Mouse (Mus musculus) midbrain, postnatal 0 days (tissue): Measurements from ENCODE around the gene Rad51ap1. TPM values are rescaled to one million over a fixed set of nuclear protein-coding genes. Genes with fewer than 3 reads are reported as not detected.

Experiments used
- ATAC-seq: fragments of 200-750 bp; cut with Nextera tagmentation; 2 replicates; pipeline ENCODE4 v1.8.0; 2017; ENCODE audit warnings: moderate number of reproducible peaks, mild to moderate bottlenecking, moderate TSS enrichment, moderate library complexity; ENCODE audit not compliant: low FRiP score
- DNase-seq: peaks from one replicate; pipeline ENCODE4 v3.0.0-alpha.2; 2015; ENCODE audit warnings: low spot score
- H3K27ac ChIP-seq: fragments of 300-500 bp; sonication (generic); 2 replicates; pipeline ENCODE4 v1.5.1; 2014; ENCODE audit warnings: low read depth, mild to moderate bottlenecking, low read length, mixed read lengths
- H3K27me3 ChIP-seq: fragments of 300-500 bp; sonication (generic); 2 replicates; pipeline ENCODE4 v1.6.1; 2014; ENCODE audit warnings: low read length, control low read depth, mixed read lengths; ENCODE audit not compliant: insufficient read depth
- H3K36me3 ChIP-seq: fragments of 300-500 bp; sonication (generic); 2 replicates; pipeline ENCODE4 v1.6.1; 2014; ENCODE audit warnings: low read length, control low read depth, mixed read lengths; ENCODE audit not compliant: insufficient read depth
- H3K4me1 ChIP-seq: fragments of 300-500 bp; sonication (generic); 2 replicates; pipeline ENCODE4 v1.6.1; 2014; ENCODE audit warnings: mild to moderate bottlenecking, control low read depth, antibody characterized with exemption, low read length, mixed read lengths; ENCODE audit not compliant: insufficient read depth
- H3K4me2 ChIP-seq: fragments of 300-500 bp; sonication (generic); 2 replicates; pipeline ENCODE4 v1.6.1; 2014; ENCODE audit warnings: low read depth, mild to moderate bottlenecking, low read length, mixed read lengths; ENCODE audit not compliant: poor library complexity, severe bottlenecking
- H3K4me3 ChIP-seq: fragments of 300-500 bp; sonication (generic); 2 replicates; pipeline ENCODE4 v1.5.1; 2014; ENCODE audit warnings: low read depth, mild to moderate bottlenecking, low read length, moderate library complexity
- H3K9ac ChIP-seq: fragments of 300-500 bp; sonication (generic); replicated peaks from 2 replicates; pipeline ENCODE4 v1.6.1; 2014; ENCODE audit warnings: mild to moderate bottlenecking, low read length, moderate library complexity, mixed read lengths; ENCODE audit not compliant: poor library complexity, severe bottlenecking
- H3K9me3 ChIP-seq: fragments of 300-500 bp; sonication (generic); 2 replicates; pipeline ENCODE4 v1.6.1; 2016; ENCODE audit warnings: low read length, control low read depth
- CTCF ChIP-seq: IDR thresholded peaks from 2 replicates; pipeline ENCODE4 v1.5.1; 2016; ENCODE audit warnings: antibody characterized with exemption, mild to moderate bottlenecking
- WGBS: fragments of 180-500 bp; shearing (Covaris S2); extraction: QIAGEN DNeasy Blood & Tissue Kit; methylation state at CpG from one replicate; pipeline ENCODE4 v1.1.7; 2014; 5-methylcytosine and 5-hydroxymethylcytosine counted together
- polyA plus RNA-seq: library from polyadenylated mRNA; unstranded; fragments of >200 nt; fragmentation: Nextera tagmentation; extraction: Ambion mirVana; gene quantifications from 2 replicates; pipeline ENCODE4 v1.2.1, GENCODE M21; 2015
- total RNA-seq: library from RNA; depleted of rRNA; stranded (reverse); fragments of >200 nt; gene quantifications from 2 replicates; pipeline ENCODE4 v1.2.3, GENCODE M21; 2014; rRNA removed

Gene Rad51ap1
- total RNA-seq (4.0 and 4.1 TPM in 2 replicates), polyA plus RNA-seq (6.2 and 9.8 TPM in 2 replicates)

GRCm38 (mm10) chr6:126939487-126940171 lies at the start of gene Rad51ap1, which contains the start of gene D6Wsu163e:
Gene Rad51ap1 (minus strand): TSS chr6:126939587.
Gene D6Wsu163e (plus strand): TSS chr6:126939962.
- DNase-seq (peak; percentile 98), ATAC-seq (peak; percentile 98)
- H3K9me3 ChIP-seq, result no peaks in the 10 kb centered on the region
- no peaks in the 10 kb centered on the region for H3K27me3 ChIP-seq
- H3K4me2 ChIP-seq, result peak within 1 kb of the TSS; percentile 95
- peak within 1 kb of the TSS; percentile 48 for H3K4me3 ChIP-seq
- TF ChIP-seq CTCF, result peak; percentile 9; the same call in 1 of the 2 replicates
- H3K27ac ChIP-seq, result peak within 1 kb of the TSS; percentile 26
- peaks cover 8% of the 10 kb centered on the region; the same call in 1 of the 2 replicates for H3K4me1 ChIP-seq
- peak within 1 kb of the TSS; percentile 55 for H3K9ac ChIP-seq
- under 1% methylated on average over 33 of the region's 33 CpGs for WGBS
- H3K36me3 ChIP-seq, result peaks cover 15% of the 10 kb centered on the region

DNA sequence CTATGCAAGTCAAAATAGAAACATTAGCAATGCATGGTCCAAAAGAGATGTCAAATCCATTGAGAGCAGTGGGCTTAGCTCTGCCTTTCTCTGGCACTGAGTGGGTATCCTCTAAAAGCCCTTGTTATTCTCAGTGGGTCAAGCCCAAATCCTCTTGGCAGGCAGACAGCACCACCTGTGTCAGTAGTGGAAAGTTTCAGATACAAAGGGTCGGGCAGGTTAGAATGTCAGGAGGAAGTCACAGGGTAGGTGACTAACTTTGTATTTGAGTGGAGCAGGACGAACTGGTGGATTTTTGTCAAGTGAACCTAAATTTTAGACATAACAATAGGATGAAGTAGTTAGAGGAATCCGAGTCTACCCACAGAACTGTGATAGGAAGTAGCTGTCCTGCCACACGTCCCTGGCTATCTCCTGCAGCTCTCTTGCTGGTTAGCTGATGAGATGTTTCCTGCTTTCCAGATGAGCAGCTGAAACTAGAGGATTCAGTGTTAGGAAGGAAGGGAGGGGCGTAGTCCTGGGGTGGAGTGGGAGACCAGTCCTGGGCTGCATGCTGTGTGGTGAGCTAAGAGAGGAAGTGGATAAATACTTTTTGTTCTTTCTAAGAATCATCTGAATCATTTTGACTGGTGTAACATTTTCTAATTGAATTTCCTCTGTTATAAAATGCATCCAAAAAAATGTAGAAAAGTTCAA lies 42.3 kb upstream of the Rad51ap1 start:
- WGBS, result 67% methylated on average over 5 of the region's 5 CpGs
- TF ChIP-seq CTCF, result no peak
- no peak overlapping the region for H3K27ac ChIP-seq
- H3K4me3 ChIP-seq, result no peak overlapping the region
- no peak overlapping the region for H3K4me2 ChIP-seq
- DNase-seq (no peak), ATAC-seq (no peak)
- H3K4me1 ChIP-seq, result no peaks in the 10 kb centered on the region
- H3K9ac ChIP-seq, result no peak overlapping the region
- H3K9me3 ChIP-seq, result no peaks in the 10 kb centered on the region
- no peaks in the 10 kb centered on the region; the same call in 1 of the 2 replicates for H3K36me3 ChIP-seq
- H3K27me3 ChIP-seq, result no peaks in the 10 kb centered on the region

GRCm38 (mm10) chr6:126966241-126967026 lies 27.0 kb upstream of the Rad51ap1 start:
- DNase-seq, result no peak
- ATAC-seq, result no peak
- no peaks in the 10 kb centered on the region for H3K27me3 ChIP-seq
- no peak overlapping the region for H3K4me2 ChIP-seq
- H3K9me3 ChIP-seq, result no peaks in the 10 kb centered on the region
- H3K36me3 ChIP-seq, result peaks cover 29% of the 10 kb centered on the region
- WGBS, result 91% methylated on average over 14 of the region's 14 CpGs
- H3K4me3 ChIP-seq, result no peak overlapping the region
- TF ChIP-seq CTCF, result no peak
- H3K27ac ChIP-seq, result no peak overlapping the region
- no peak overlapping the region for H3K9ac ChIP-seq
- H3K4me1 ChIP-seq, result no peaks in the 10 kb centered on the region

DNA sequence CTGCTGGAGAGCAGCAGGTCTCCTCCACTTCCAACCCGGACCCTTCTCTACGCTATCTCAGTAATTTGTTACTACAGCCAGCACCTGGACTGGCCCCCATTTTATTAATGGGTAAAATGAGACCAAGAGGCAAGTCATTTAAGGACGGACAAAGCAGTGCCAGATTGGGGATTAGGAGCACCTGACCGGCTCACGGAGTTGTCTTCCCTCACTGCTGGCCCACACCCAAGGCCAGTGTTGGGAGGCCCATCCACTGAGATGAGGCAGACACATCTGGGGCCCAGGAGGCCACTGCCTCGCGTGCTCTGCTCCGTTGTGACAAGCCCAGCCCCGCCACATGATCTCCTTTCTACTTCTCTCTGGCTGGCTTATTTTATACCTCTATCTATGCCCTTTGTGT lies 24.0 kb upstream of the Rad51ap1 start:
- TF ChIP-seq CTCF, result no peak
- Histone ChIP-seq H3K4me1 (no peaks in the 10 kb centered on the region), H3K9me3 (no peaks in the 10 kb centered on the region), H3K4me3 (no peak overlapping the region), H3K27me3 (no peaks in the 10 kb centered on the region), H3K36me3 (peaks cover 31% of the 10 kb centered on the region), H3K27ac (no peak overlapping the region), H3K9ac (no peak overlapping the region), H3K4me2 (no peak overlapping the region)
- DNase-seq (no peak), ATAC-seq (no peak)
- WGBS, result 95% methylated on average over 9 of the region's 9 CpGs

DNA sequence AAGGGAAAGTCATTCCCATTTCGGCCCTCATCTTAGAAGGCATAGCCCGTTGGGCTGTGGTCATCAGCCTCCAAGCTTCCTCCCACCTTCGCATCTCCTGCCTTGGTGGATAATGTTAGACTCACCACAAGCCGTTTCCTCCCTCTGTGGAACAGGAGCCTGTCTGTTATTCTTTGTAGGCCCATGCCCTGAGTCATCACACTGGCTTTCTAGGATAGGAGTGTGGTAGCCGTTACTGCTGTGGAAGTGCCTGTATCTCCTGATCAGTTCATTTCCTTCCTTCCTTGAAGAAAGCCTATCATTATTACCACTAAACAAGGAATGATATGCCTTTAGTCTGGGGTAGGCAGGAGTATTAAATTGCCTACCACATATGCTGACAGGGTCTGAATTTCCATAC lies 23.3 kb upstream of the Rad51ap1 start:
- Histone ChIP-seq H3K4me1 (no peaks in the 10 kb centered on the region), H3K9me3 (no peaks in the 10 kb centered on the region), H3K4me2 (no peak overlapping the region), H3K36me3 (peaks cover 30% of the 10 kb centered on the region), H3K9ac (no peak overlapping the region), H3K4me3 (no peak overlapping the region), H3K27ac (no peak overlapping the region), H3K27me3 (no peaks in the 10 kb centered on the region)
- 96% methylated on average over 5 of the region's 5 CpGs for WGBS
- no peak for TF ChIP-seq CTCF
- ATAC-seq, result no peak
- DNase-seq, result no peak
